Mouse (Mus musculus) spleen, adult 12 weeks (tissue): ENCODE measurements around the gene Rgma.

Experiments used
- DNase-seq: peaks from one replicate; pipeline ENCODE4 v3.0.0; 2022; ENCODE audit warnings: low spot score

Rgma gene

DNA sequence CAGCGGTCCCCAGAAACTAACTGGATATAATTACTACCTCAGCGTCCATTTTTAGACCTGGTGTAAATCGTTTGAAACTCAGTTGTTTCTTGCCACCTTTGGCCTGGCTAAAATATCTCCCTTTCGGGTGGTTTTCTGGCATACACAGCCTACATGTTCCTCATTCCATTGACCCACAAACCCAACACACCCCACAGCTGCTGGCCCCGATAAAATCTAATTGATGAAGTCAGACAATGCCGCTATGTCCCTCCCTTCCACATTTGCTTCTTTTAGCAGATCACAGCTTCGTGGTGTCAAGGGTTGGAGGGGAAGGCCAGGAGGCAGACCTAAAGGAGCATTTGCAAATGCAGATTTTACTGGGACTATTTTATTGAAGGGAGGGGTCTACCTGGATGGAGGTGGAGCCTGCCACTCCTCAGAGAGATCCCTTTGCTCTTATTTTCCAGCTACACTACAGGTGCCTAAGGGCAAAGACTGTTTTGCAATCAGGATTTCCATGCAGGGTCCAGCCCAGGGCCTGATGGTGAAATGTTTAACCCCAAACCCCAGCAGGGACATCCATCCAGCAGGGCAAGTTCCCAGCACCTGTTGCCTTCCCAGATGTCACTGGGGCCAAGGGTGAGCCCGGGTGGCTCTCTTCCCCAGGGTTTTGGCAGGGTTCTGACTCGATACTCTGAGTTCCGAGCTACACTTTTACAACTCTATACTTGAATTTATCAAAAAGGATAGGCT, 3.6 kb upstream of the Rgma start:
- DNase-seq = no peak

GRCm38 (mm10) chr7:73372352-73372970, 2.8 kb upstream of the Rgma start:
- no peak for DNase-seq

DNA sequence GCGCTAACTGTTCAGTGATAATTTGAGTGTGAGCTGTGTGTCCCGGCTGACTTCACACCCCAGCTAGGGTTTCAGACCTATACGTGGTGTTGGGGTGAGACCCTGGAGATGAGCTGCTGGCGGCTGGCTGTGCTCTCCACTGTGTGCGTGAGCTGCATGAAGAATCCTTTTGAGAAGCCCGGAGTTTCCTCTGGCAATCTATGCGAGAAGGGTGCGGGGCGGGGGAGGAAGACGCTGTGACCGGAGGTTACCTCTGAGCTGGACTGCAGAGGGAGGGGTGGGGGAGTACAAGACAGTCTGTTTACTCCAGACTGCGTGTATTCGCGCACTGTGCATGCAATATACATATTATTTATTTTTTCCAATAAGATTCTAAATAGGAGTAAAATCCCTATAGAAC, 582 bp upstream of the Rgma start:
- no peak for DNase-seq

DNA sequence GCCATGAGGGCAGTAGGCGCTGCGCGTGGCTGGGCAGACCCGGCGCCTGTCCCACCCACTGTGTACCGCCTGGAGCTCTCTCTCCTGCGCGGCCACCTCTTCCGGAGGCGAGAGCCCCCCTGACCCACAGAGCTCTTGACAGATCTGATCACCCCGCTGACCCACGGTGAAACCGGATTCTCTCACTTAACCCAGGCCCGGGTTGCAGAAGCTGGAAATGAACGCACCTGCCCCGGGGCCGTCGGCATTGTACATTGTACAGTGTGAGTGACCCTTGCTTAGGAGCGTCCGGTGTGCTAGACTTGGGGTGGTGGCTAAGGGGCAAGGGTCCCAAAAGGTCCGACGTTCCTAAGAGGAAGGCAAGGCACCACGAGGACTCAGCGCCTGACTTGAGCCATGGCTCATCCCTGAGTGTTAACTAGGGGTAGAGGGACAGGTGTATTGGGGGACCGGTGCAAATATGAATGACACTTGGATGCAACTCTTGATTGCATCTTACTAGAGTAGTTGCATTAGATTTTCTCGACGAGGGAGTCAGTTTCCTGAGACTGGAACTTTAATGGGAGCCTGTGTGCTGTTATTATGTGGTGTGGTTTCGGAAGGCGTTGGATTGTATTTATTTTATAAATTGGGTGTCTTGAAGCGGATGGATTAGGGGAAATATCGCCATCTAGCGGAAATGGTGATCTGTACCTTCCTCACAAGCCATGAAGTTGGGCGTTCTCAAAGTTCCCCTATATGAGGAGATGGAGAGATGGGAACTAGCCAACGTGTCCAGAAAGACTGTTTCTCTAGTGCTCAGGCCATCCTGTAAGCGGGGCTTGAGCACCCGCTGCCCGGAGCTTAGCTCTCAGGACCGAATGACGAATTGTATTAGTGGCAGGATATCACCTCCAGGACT, 1.0 kb downstream of the Rgma start:
- no peak for DNase-seq

DNA sequence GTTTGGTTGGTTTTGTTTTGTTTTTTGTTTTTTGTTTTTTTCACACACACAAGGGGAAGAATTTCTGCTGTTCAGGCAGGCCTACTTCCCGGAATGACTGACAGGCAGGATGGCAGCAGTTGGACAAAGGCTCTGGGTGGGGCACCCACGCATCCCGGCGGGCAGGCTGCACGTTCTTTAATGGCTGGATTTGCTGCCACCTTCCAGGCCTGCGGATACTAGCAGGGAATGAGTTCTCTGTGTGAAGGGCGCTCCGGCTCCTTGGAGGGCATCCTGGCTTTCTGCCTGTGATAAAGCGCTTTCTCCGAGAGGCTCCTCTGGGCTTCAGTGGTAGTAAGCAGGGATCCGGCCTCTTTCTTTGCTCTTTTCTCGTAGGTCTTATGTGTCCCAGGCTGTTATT, 2.0 kb downstream of the Rgma start:
- no peak for DNase-seq

DNA sequence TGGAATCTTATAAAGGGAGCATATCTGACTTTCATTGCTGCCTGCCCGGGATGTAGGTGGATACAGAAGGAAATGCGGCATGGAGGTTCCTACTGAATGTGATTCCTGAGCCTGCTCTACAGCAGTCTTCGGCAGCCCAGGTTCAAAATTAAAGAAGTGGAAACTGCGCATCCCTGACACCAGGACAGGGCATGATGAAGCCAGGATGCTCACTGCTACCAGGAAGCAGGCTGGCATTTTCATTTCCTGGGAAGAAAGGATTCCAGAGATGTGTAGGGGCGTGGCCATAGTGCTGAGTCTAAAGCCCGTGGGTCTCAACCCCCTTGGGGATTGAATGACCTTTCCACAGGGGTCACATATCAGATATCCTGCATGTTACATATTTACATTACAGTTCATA, 2.7 kb downstream of the Rgma start:
- no peak for DNase-seq

GRCm38 (mm10) chr7:73382843-73383242, 7.5 kb downstream of the Rgma start:
- no peak for DNase-seq

DNA sequence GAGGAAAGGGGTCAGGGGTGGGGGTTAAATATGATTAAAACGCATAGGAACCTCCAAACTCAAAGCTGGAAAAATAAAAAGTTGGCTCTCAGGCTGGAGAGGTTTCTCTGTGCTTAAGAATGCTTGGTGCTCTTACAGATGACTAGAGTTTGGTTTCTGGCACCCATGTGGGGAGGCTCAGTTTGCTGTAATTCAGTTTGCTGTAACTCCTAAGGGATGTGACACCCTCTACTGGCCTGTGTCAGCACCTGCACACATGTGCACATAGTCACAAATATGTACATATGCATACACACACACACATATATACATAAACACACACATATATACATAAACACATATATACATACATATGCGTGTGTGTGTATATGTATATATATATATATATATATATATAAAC, 13.6 kb downstream of the Rgma start:
- DNase-seq = no peak

GRCm38 (mm10) chr7:73389419-73389818, 14.1 kb downstream of the Rgma start:
- no peak for DNase-seq

DNA sequence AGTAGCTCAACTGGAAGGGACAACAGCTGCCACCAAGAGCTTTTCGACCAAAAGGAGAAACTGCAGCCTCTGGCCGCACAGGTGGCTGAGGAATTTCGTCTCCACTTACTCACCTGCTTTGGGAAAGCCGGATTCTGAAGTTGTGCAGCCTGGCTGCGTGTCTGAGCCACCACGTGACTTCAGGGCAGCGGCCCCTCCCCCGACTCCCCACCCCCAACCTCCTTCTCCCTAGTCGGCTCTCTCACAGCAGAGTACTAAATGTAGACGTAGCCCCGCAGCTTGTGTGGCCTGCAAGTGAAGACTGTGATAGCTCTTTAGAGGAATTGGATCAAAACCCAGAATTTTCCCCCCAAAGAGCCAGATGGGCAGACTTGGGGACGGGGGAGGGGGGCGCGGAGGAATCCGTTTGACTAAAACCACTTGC, 14.6 kb downstream of the Rgma start:
- no peak for DNase-seq

DNA sequence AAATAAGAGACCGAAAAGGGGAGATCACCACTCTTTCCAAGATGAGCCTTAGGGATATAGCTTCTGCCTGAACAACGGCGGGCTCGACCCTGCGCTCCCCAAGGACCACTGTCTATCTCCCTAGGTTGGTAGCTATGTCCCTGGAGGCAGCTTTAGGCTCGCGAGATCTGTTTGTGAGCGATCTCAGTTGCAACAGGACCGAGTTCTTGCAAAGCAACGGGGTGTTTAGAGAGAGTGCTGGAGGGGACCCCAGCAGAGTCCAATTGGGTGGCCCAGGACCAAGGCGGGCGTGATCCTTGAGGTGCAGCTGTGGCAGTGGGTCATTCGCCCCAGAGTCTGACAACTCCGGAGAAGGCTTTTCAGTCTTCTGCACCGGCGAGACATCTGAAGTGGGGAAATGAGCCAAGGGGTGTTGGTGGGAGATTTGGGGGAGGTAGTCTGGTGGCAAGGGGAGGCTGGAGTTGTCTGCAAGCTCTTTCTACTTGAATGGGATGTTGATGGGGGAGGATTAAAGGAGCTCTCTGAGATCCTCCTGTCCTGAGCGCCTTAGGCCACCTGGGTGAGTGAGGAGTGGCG, 15.2 kb downstream of the Rgma start:
- DNase-seq = no peak

DNA sequence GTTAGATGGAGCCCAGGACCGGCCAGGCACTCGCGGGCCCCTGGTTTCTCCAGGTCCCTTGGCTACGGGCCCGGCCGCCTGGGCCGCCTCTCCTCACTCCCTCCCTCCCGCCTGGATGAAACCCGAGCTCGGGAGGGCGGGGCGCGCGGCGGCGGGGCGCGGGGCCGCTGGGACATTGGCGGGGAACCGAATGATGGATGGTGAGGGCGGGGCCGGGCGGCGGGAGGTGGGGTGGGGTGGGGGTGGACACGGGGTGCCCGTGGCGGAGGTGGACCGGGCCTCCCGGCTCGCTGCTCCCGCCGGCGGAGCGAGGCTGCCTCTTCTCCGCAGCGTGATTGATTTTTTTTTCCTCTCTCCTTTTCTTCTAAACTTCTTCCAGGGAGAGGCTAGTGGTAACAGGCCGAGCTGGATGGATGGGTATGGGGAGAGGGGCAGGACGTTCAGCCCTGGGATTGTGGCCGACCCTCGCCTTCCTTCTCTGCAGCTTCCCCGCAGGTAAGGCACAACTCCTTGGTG, 15.8 kb downstream of the Rgma start:
- no peak for DNase-seq

DNA sequence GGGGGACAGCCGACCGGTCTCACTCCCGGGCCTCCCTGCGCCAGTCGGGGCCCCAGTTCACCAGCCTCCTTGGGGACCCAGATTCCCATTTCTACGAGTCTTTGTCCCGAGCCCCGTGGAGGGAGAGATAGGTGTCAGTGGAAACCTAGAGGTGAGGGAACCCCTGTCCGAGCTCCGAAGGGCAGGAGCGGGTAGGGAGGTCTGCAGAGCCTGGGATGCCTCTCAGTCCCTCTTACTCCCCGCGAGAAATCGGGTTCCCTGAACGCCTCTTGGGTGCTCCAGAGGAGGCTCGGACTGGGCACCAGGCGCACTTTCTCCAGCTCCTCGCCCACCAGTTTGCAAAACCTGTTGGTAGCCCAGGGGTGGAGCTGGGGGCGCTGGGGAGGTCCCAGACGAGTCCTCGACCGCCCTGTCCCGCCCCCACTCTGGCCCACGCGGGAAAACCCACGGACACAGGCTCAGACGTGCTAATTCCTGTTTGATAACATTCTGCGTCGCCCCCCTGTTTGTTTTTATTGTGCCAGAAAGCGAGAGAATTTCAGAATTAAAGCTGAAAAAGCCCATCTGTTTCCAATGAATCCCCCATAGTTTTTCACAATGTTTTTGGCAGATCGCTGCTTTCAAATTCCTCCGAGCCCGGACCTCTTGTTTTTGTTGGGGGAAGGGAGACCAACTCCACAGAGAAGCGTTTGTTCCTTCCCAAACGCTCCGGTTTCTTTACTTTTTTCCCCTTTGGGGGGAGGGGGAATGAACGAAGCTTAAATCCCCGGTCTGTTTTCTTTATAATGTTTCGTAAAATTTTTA, 16.4 kb downstream of the Rgma start:
- no peak for DNase-seq

DNA sequence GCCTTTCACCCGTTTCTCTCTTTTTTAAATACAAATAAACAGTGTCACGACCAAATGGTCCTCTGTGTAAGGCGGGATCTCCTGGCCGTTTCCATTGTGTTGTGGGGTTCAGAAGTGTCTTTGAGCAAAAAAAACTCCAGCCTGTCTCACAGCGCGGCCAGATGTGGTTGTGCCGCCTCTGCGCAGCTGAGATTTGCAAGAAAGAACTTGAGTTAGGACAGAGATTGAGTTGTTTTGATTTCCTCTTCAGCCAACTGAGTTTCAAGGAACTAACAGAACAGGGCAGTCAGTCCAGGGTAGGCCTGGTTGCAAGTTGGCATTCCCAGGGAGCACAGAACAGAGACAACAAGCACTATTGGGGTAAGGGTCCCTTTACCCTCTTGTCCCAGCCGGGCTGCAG, 17.1 kb downstream of the Rgma start:
- DNase-seq = no peak

DNA sequence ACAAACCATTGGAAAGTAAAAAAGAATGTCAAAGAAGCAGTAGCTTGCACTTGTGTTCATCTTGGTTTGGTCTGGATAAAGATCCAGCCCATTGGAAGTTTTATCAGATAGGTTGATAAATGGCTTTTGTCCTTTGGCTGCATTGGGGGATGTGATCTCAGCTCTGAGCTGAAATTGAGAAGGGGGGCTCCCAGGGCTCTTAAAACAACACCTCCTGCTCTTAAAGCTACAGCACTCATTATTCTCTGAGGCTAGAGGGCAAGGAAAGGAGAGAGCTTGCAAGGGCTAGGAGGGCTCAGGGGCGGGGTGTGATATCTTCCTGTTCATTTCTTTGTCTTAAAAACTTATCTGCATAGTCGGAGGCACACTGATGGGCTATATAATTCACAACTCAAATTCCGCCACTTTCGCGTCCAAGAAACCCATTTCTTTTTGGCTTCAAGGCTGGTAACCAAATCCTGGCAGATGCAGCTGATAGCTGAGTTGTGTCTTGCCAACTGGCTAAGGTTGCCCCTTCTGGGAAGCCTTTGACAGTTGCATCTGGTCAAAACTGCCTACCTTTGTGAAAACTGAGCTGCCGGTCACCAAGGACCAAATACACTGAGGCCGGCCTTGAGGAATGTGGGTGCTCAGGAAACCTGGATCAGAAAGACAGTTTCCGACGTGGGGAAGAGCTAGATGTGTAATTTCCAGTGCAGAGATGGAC, 18.2 kb downstream of the Rgma start:
- DNase-seq = no peak

DNA sequence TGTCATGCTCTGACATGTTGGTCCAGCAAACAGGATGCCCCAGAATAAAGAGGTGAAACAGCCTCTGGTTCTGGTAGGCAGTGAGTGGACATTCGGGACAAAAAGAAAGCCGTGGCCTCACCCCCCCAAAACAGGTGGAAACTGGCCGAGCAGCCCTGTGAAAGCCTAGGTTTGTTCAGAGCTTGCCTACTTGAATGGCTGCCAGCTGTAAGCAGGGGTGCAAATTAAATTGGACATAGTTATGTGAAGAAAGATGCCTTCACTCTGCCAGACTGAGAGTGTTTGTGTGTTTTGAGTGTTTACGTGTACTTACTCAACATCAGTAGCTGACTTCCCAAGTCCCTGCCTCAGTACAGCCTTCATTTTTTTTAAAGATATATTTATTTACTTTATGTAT, 18.7 kb downstream of the Rgma start:
- no peak for DNase-seq

GRCm38 (mm10) chr7:73398319-73398718, 23.0 kb downstream of the Rgma start:
- no peak for DNase-seq

DNA sequence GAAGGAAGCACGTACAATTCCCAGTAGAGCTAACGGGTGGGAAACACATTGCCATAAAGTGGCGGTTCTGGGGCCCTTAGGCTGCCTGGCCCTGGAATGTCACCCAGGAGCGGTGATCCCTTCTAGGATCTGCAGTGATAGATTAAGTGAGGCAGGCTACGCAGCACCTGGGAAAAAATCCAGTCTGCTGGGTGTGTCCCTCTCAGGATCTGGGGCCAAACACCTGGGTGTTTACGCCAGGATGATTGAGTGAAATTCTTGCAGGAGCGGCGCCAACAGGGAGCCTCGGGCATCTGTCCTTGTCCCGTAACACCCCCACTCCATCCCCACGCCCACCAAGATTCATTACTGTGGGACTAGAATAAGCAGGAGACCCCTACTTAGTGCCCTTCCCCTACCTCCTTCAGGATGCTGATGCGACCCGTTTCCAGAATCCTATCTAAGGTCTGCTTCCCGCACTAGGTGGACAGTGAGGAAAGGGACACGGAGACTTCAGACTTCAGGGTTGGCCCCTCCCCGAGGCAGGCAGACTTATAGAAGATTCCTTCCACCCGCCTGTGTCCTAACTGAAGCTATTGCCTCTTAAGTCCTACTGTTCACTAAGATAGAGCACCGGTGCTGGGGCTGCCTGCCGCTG, 23.6 kb downstream of the Rgma start:
- DNase-seq = no peak

DNA sequence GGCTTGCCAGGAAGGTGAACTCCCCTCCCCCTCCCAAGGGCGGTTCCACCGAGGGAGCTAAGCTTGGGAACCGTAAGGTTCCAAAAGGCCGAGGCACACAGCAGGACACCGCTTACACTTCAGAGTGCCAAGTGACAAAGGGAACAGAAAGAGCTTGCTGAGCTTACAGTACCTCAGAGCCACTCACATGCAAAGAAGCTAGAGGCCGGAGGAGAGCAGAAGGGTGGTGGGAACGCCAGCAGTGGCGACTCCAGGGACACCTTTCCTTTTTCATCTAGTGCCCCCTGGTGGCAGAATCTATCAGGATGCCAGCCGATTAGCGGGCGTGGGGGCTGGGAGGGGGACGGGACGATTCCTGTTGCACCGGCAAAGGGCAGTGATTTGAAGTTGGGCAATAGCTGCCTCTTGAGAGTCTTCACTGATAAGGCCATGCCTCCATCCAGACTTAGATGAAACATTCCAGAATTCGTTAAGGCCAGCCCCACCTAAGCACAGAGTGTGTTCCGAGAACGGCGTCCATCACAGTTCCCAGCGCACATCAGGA, 24.3 kb downstream of the Rgma start:
- DNase-seq = no peak
